Mouse (Mus musculus) intestine, embryonic 14.5 days (tissue): ENCODE measurements around the gene Ccdc116. TPM values are rescaled to one million over a fixed set of nuclear protein-coding genes. Genes with fewer than 3 reads are reported as not detected.

ENCODE experiments used
- ATAC-seq: fragments of 200-750 bp; cut with Nextera tagmentation; replicated peaks from 2 replicates; pipeline ENCODE4 v1.8.0; 2017; ENCODE audit warnings: low read depth, moderate number of reproducible peaks, moderate TSS enrichment, moderate library complexity; ENCODE audit not compliant: low FRiP score, low TSS enrichment
- DNase-seq: peaks from one replicate; pipeline ENCODE4 v3.0.0-alpha.2; 2018; ENCODE audit warnings: low spot score
- H3K27ac ChIP-seq: fragments of 300-500 bp; sonication (generic); 2 replicates; pipeline ENCODE4 v1.5.1; 2014; ENCODE audit warnings: low read depth, mild to moderate bottlenecking, control low read depth
- H3K27me3 ChIP-seq: fragments of 300-500 bp; sonication (generic); replicated peaks from 2 replicates; pipeline ENCODE4 v1.6.1; 2014; ENCODE audit warnings: low read length, control low read depth; ENCODE audit not compliant: control insufficient read depth, insufficient read depth
- H3K36me3 ChIP-seq: fragments of 300-500 bp; sonication (generic); 2 replicates; pipeline ENCODE4 v1.6.1; 2014; ENCODE audit warnings: low read length, control low read depth; ENCODE audit not compliant: control insufficient read depth, insufficient read depth
- H3K4me1 ChIP-seq: fragments of 300-500 bp; sonication (generic); replicated peaks from 2 replicates; pipeline ENCODE4 v1.6.1; 2014; ENCODE audit warnings: low read length, control low read depth, mixed read lengths; ENCODE audit not compliant: control insufficient read depth, insufficient read depth
- H3K4me2 ChIP-seq: fragments of 300-500 bp; sonication (generic); 2 replicates; pipeline ENCODE4 v1.6.1; 2014; ENCODE audit warnings: low read length
- H3K4me3 ChIP-seq: fragments of 300-500 bp; sonication (generic); 2 replicates; pipeline ENCODE4 v1.5.1; 2014; ENCODE audit warnings: low read depth, low read length, control low read depth, mixed read lengths
- H3K9ac ChIP-seq: fragments of 300-500 bp; sonication (generic); 2 replicates; pipeline ENCODE4 v1.6.1; 2014; ENCODE audit warnings: mild to moderate bottlenecking, low read length
- H3K9me3 ChIP-seq: fragments of 300-500 bp; sonication (generic); 2 replicates; pipeline ENCODE4 v1.6.1; 2016; ENCODE audit warnings: low read length, control low read depth; ENCODE audit not compliant: control insufficient read depth
- WGBS: fragments of 180-500 bp; shearing (Covaris S2); extraction: QIAGEN DNeasy Blood & Tissue Kit; methylation state at CpG from one replicate; pipeline ENCODE4 v1.1.7; 2014; 5-methylcytosine and 5-hydroxymethylcytosine counted together
- polyA plus RNA-seq: library from polyadenylated mRNA; unstranded; fragments of >200 nt; fragmentation: Nextera tagmentation; extraction: Ambion mirVana; gene quantifications from 2 replicates; pipeline ENCODE4 v1.2.1, GENCODE M21; 2014

Ccdc116 gene
- polyA plus RNA-seq: 2.0 and 2.2 TPM in 2 replicates

GRCm38 (mm10) chr16:17146772-17147235 is at the start of gene Ccdc116:
Gene Ccdc116 (minus strand): TSS chr16:17147229.
- 0 out of 2 replicates have a peak, but pooled peaks cover 3% of the 10 kb centered on the region for H3K27me3 ChIP-seq
- ATAC-seq (peak; percentile 80), DNase-seq (peak; percentile 91)
- peak within 1 kb of the TSS; percentile 52 for H3K9ac ChIP-seq
- H3K4me1 ChIP-seq: peaks cover 13% of the 10 kb centered on the region
- WGBS: under 1% methylated on average over 34 of the region's 34 CpGs
- no peaks in the 10 kb centered on the region for H3K36me3 ChIP-seq
- peak within 1 kb of the TSS; percentile 61 for H3K4me3 ChIP-seq
- peak within 1 kb of the TSS; percentile 99 for H3K4me2 ChIP-seq
- H3K27ac ChIP-seq: no peak within 1 kb of the TSS
- no peaks in the 10 kb centered on the region for H3K9me3 ChIP-seq

- no peak overlapping the region for H3K4me2 ChIP-seq
- no peak for ATAC-seq
- H3K36me3 ChIP-seq: 0 out of 2 replicates have a peak, but pooled peaks cover 13% of the 10 kb centered on the region
- no peak for DNase-seq
- H3K4me1 ChIP-seq: no peaks in the 10 kb centered on the region
- WGBS: 96% methylated on average over 4 of the region's 4 CpGs
- H3K4me3 ChIP-seq: no peak overlapping the region
- no peaks in the 10 kb centered on the region for H3K27me3 ChIP-seq
- no peak overlapping the region for H3K9ac ChIP-seq
- H3K27ac ChIP-seq: no peak overlapping the region
- no peaks in the 10 kb centered on the region for H3K9me3 ChIP-seq
Observed at GRCm38 (mm10) chr16:17193823-17194222, 46.8 kb upstream of the Ccdc116 start.

DNA sequence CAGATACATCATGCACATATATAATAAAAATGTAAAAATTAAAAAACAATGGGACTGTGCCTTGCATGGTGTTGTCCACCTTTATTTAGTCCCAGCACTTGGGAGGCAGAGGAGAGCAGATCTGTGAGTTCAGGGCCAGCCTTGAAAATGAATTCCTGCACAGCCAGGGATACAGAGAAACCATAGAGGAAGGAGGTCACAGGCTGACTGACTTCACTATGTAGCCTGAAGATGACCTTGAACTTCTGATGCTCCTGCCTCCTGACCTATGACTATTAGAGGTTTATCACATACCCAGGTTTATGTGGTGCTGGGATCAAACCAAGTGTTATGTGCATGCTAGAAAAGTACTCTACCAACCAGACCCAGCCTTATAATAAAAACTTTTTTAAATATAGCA is 38.4 kb upstream of the Ccdc116 start:
- Histone ChIP-seq H3K27ac (no peak overlapping the region), H3K9ac (no peak overlapping the region), H3K4me1 (no peaks in the 10 kb centered on the region), H3K27me3 (no peaks in the 10 kb centered on the region), H3K36me3 (peaks cover 5% of the 10 kb centered on the region), H3K4me3 (no peak overlapping the region), H3K9me3 (0 out of 2 replicates have a peak, but pooled peaks cover 2% of the 10 kb centered on the region), H3K4me2 (no peak overlapping the region)
- ATAC-seq: no peak
- no peak for DNase-seq

DNA sequence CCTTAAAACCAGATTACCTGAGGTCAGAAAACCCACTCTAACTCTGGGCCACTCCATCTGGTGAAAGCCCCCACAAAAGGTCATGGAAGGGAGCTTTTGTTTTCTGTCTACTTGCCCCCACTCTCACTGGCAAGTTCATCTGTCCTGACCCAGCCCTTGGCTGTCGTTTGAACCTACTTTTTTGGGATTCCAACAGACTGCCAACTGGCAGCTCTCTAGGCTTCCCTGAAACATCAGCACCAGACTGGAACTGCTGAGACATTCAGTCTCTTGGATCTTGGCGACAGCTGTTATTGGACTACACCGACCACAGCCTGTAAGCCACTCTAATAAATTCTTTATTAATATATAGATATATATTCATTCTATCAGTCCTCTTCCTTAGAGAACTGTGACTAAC is 36.0 kb upstream of the Ccdc116 start:
- 79% methylated on average over 3 of the region's 3 CpGs for WGBS
- Histone ChIP-seq H3K27me3 (no peaks in the 10 kb centered on the region), H3K4me1 (no peaks in the 10 kb centered on the region), H3K27ac (no peak overlapping the region), H3K36me3 (peaks cover 13% of the 10 kb centered on the region), H3K9me3 (0 out of 2 replicates have a peak, but pooled peaks cover 2% of the 10 kb centered on the region), H3K9ac (no peak overlapping the region), H3K4me3 (no peak overlapping the region), H3K4me2 (no peak overlapping the region)
- DNase-seq (no peak), ATAC-seq (no peak)

DNA sequence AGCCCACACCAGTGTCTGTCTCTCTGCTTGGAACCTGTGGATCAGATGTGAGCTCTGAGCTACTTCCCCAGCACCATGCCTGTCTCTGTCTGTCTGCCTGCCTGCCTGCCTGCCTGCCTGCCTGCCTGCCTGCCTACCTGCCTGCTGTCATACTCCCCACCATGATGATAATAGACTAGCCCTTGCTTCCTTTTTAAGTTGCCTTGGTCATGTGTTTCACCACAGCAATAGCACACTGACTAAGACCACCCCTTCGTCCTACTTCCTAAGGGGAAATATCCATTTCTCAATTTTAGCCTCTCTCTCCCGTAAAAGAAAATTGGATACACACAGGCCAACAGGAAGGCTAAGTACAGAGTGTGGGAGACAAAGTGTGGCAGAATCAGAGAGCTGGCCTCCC is 35.1 kb upstream of the Ccdc116 start:
- Histone ChIP-seq H3K9ac (no peak overlapping the region), H3K4me2 (no peak overlapping the region), H3K36me3 (peaks cover 16% of the 10 kb centered on the region), H3K4me3 (no peak overlapping the region), H3K4me1 (no peaks in the 10 kb centered on the region), H3K9me3 (0 out of 2 replicates have a peak, but pooled peaks cover 2% of the 10 kb centered on the region), H3K27ac (no peak overlapping the region), H3K27me3 (no peaks in the 10 kb centered on the region)
- 88% methylated on average over 2 of the region's 2 CpGs for WGBS
- ATAC-seq: no peak
- DNase-seq: no peak

DNA sequence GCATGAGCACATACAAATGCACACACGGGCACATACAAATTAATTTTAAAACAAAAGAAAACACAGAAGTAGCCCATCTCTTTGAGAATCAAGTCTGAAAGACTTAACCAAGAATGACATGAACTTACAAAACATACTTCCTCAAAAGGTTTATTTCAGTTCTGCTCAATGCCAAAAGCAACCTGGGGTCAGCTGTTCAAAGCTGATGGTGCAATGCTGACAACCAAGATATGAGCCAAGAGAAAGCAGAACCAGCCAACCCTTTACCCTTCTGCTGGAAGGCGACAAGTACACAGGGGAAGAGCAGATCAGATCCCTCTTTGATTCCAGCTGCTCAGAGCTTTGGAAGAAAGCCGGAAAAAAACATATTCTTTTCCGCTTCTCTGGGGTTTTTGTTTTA is 34.4 kb upstream of the Ccdc116 start:
- Histone ChIP-seq H3K9me3 (0 out of 2 replicates have a peak, but pooled peaks cover 2% of the 10 kb centered on the region), H3K4me3 (no peak overlapping the region), H3K4me2 (no peak overlapping the region), H3K27me3 (no peaks in the 10 kb centered on the region), H3K4me1 (no peaks in the 10 kb centered on the region), H3K27ac (no peak overlapping the region), H3K36me3 (peaks cover 19% of the 10 kb centered on the region), H3K9ac (no peak overlapping the region)
- ATAC-seq: no peak
- WGBS: 80% methylated on average over 4 of the region's 4 CpGs
- DNase-seq: no peak

DNA sequence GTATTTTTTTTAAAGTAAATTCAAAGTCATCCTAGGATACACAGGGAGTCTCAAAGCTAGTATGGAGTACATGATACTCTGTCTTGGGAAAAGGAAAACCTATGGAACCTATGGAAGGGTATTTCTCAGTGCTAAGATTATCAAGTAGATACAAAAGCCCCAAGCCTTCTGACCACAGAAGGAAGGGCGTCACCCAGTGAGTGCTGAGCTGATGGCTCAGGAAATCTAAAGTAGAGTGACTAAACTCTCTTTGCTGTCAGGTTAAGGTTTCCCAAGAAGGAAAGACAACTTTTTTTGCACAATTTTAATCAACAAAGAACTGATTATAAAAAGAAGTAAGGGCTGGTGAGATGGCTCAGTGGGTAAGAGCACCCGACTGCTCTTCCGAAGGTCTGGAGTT is 32.7 kb upstream of the Ccdc116 start:
- WGBS: 99% methylated on average over 3 of the region's 3 CpGs
- Histone ChIP-seq H3K4me3 (no peak overlapping the region), H3K4me1 (no peaks in the 10 kb centered on the region), H3K9ac (no peak overlapping the region), H3K9me3 (0 out of 2 replicates have a peak, but pooled peaks cover under 1% of the 10 kb centered on the region), H3K36me3 (peaks cover 30% of the 10 kb centered on the region), H3K27me3 (no peaks in the 10 kb centered on the region), H3K27ac (no peak overlapping the region), H3K4me2 (no peak overlapping the region)
- ATAC-seq: no peak
- no peak for DNase-seq

- ATAC-seq: no peak
- Histone ChIP-seq H3K9ac (no peak overlapping the region), H3K4me3 (no peak overlapping the region), H3K27me3 (no peaks in the 10 kb centered on the region), H3K9me3 (no peaks in the 10 kb centered on the region), H3K4me2 (no peak overlapping the region), H3K36me3 (peaks cover 48% of the 10 kb centered on the region), H3K27ac (no peak overlapping the region), H3K4me1 (no peaks in the 10 kb centered on the region)
- no peak for DNase-seq
- WGBS: 90% methylated on average over 1 of the region's 1 CpGs
Observed at GRCm38 (mm10) chr16:17177623-17178170, 30.7 kb upstream of the Ccdc116 start.

GRCm38 (mm10) chr16:17175765-17176164 is 28.7 kb upstream of the Ccdc116 start:
- ATAC-seq: no peak
- no peak for DNase-seq
- Histone ChIP-seq H3K36me3 (peaks cover 57% of the 10 kb centered on the region), H3K27me3 (no peaks in the 10 kb centered on the region), H3K4me1 (no peaks in the 10 kb centered on the region), H3K9ac (no peak overlapping the region), H3K4me3 (no peak overlapping the region), H3K9me3 (no peaks in the 10 kb centered on the region), H3K27ac (no peak overlapping the region), H3K4me2 (no peak overlapping the region)
- WGBS: 87% methylated on average over 2 of the region's 2 CpGs
